Mouse (Mus musculus) adrenal gland, postnatal 25 days (tissue): ENCODE measurements around the gene Zfp978. TPM values are rescaled to one million over a fixed set of nuclear protein-coding genes. Genes with fewer than 3 reads are reported as not detected.
"Not testable (repeated sequence)": the region's sequence is repeated elsewhere in the genome, so short reads cannot be mapped to it uniquely, and the experiment has no call there.

Experiments used
- DNase-seq: peaks from one replicate; pipeline ENCODE4 v3.0.0; 2021; ENCODE audit warnings: mixed read lengths
- total RNA-seq: library from RNA; stranded (reverse); gene quantifications from 2 replicates; pipeline ENCODE4 v1.2.3, GENCODE M21; 2021

Gene Zfp978
- total RNA-seq, 1 experiment from 2014 or later, result not detected

DNA sequence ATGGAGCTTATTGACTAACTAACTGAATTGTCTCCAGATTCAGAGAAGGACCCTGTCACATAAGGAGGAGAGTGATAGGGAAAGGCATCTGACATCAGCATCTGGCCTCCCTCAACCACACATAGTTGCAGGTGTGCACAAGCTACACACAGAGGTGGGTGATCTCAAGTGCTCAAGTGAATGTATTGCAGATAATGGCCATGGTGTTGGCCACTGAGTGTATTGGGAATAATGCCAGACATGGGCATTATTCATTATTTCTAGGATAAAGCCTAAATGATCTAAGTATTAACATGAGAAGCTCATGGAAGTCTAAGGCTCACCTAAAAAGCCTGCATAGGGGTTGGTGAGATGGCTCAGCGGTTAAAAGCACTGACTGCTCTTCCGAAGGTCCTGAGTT lies 10.6 kb upstream of the Zfp978 start:
- not testable (repeated sequence) for DNase-seq

DNA sequence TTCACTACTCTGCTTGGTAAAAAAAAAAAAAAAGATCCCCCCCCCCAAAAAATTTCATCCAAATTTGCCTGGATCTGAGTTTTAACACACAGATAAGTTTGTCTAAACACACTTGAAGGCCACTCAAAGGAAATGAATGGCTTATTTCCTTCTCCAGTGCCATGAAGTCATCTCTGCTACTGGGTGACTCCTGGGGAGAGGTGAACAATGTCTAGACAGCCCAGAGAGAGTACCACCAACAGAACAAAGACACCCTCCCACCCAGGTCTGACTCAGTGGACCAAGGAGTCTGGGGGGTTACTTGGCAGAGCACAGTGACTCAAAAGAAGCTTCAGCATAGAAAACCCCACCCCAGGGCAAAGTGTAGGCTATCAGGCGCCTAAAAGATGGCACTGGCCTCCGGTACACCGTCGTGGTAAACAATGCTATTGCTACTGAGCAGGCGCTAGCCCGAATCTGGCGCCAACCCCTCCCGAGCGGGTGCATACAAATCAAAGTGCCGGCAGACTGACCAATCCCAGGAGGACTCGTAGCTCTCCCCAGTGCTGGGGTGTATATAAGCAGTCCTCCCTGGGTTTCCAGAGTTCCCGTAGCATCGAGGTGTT lies 9.6 kb upstream of the Zfp978 start:
- DNase-seq, result not testable (repeated sequence)

DNA sequence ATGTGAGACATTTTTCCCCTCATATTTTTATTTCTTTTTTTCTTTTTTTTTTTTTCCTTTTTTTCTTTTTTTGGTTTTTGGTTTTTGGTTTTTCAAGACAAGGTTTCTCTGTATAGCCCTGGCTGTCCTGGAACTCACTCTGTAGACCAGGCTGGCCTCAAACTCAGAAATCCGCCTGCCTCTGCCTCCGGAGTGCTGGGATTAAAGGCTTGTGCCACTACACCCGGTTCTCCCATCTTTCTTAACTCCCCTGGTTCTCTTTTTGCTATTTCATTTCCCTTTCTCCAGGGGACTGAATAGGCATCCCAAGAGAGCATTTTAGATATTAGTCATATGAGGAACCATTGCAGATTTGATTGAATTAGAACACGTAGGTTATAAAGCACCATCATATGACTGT lies 7.5 kb upstream of the Zfp978 start:
- not testable (repeated sequence) for DNase-seq

DNA sequence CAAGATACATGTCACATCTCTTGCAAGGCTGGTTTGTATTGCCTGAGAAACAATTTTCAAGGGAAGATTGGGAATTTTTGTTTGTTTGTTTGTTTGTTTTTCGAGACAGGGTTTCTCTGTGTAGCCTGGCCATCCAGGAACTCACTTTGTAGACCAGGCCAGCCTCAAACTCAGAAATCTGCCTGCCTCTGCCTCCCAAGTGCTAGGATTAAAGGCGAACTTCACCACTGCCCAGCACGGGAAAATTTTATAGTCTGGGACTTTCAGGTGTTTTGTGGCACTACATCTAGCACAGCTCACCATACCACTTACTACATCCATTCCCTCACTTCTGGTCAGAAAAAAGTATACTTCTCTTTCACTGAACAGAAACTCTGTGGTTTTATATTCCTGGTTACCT lies 5.1 kb upstream of the Zfp978 start:
- not testable (repeated sequence) for DNase-seq

DNA sequence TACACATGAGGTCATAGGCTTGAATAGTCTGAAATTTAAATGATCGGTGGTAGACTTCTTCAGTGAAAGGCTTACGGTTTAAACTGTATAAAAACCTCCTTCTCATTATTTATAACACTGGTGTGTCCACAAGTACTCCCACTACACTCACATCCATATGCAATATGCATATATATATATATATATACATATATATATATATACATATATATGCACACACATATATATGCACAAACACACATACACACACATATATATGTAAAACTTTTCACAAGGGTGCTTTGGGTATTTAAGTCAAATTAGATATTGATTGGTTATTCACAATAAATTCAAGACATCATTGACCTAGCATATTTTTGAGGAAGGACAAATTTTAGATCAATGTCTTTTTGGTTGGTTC lies 3.9 kb upstream of the Zfp978 start:
- DNase-seq, result not testable (repeated sequence)

DNA sequence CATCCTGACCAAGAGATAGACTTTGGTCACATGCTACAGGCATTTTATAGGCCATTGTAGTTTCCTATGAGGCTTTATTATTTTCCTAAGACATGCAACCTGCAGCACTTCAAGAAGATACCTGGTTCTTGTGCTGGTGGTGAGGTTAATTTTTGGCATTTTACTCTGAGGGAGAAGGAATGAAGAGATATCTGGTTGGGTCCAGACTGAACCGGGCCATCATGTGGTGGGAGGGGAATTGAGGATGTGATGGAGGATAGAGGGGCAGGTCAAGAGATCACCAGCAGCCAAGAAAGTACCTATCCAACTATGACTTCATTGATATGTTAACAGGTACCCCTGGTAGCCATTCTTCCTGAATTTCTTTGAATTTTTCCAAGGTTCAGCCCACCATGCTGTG lies 769 bp downstream of the Zfp978 start:
- DNase-seq, result not testable (repeated sequence)

DNA sequence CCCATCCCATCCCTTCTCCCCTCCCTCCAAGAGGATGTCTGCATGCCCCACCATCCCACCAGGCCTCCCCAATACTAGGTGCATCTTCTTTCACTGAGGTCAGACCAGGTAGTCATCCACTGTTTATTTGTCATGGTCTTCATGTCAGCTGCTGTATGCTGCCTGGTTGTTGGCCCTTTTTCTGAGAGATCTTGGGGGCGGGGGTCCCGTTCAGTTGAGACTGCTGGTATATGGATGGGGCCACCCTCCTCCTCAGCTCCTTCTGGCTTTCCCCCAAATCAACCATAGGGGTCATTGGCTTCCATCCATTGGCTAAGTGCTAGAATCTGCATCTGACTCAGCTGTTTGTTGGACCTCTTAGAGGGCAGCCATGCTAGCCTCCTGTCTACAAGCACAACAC lies 8.5 kb downstream of the Zfp978 start:
- not testable (repeated sequence) for DNase-seq

DNA sequence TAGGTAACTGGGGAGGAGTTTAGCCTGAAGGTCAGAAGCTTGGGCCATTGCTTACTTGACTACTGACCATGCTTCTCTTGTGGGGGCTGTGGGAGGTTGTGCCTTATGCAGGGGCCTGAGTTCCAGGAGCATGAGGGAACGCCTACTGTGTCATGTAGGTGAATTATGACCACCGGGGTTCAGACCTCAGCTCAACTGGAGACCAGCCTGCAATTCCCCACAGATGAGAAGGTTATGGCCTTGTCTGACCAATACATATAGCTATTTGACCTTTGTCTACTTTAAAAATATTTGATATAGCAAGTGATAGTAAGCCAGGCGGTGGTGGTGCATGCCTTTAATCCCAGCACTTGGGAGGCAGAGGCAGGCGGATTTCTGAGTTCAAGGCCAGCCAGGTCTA lies 22.1 kb downstream of the Zfp978 start:
- DNase-seq, result not testable (repeated sequence)

DNA sequence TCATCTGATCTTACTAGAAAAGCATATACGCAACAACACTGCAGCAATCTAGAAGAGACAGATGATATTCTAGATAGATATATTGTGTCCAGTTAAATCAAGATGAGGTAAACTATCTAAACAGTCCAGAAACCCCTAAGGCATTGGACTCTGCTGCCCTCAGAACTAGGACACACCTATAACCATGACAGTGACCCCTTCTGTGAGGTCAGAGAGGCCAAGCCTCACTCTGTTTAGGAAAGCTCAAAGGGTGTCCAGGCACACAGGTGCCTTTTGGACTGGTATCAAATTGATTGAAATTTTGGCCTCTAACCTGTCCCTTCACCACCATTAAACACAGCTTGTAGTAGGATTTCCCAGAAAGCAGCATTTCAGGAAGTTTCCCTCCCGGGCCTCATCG lies 36.1 kb downstream of the Zfp978 start:
- not testable (repeated sequence) for DNase-seq

DNA sequence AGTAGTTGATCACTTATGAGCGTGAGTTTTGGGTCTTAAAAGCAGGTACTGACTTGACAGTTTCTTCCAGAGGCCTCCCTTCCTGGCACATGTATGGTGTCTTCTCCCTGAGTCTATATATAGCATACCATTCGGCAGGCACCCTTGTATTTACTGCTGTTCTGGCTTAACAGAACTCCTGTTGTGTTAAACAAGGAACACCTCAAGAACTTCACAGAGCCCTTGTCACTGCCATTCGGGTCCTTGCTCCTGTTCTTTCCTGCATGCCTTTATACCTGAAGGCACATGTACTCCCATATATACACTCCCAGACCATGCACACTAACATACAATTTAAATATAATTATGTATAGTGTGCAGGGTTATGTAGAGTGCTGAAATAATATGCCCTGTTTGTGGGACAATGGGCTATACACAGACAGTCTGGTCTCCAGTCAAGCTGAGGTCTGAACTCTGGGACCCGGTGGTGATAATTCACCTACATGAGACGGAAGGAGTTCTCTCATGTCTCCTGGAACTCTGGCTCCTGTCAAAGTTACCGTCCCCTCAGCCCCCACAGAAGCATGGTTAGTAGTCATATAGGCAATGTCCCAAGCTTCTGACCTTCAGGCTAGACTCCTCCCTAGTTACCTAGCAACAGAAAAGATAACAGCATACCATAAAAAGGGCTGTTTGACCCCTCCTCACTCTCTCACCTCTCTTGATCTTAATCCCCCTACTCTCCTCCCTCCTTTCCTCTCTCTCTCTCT lies 37.0 kb downstream of the Zfp978 start:
- DNase-seq, result not testable (repeated sequence)

DNA sequence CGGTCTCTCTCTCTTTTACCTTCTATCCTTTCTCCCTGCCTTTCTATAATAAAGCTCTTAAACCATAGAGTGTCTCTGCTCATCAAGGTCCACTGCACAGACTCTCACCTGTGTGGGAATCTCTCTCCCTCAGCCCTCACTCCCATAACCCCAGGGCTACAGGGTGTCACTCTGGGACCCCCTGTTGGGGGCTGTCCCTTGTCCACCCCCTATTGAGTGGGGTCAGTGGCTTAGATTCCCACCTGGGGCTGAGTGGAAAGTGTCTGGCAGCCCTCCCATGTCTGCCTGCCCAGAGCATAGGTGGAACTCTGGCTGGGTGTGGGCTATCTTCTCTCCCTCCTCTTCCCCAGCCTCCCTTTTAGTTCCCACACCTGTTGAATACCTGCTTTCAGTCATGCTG lies 37.6 kb downstream of the Zfp978 start:
- DNase-seq, result not testable (repeated sequence)

DNA sequence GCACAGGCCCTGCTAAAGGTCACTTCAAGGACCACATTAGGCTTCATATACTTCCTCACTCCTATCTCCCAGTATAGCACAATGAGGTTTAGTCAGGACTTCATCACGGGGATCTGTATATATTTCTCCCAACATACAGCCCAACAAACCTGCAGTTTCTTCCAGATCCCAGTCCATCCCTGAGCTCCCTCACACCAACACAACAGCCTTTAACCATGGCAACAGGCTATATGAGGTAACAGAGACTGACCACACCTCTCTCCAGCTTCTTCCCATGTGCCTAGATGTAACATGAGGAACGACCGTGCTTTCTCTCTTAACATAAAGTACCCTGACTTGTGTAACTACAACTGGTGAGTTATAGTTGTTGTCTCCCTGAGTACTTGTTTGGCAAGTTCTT lies 38.4 kb downstream of the Zfp978 start:
- not testable (repeated sequence) for DNase-seq

DNA sequence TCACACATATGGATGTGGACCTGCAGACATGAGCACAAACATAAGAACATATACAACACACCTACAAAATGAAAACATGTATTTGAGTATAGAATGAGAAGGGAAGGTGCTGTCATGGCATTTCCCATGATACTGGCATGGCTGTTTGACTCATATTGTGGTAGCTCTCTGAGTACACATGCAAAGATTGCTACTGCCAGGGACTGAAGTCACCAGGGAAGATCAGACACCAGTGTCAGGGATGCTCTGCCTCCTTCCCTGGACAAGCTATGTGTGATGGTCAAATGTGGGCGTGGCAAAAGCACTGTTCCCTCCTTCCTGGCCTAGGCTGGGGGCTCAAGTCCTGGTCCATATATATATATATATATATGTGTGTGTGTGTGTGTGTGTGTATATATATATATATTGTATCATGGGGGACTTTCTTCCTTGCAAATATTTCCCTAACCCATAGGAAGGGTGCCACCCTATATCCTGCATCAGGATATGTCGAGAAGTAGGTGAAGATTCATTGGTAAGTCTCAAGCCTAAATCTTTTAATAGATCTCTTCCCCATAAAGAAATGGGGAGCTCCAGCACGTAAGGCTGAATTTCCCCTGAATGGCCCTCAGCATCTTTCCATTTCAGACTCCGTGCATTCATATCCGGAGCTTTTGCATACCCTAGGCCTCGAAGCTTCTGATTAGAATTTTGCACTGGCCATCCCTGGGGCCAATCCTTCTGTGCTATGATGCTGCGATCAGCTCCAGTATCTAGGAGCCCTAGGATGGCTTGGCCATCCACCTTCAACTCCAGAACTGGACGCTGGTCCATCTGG lies 39.1 kb downstream of the Zfp978 start:
- DNase-seq, result not testable (repeated sequence)

DNA sequence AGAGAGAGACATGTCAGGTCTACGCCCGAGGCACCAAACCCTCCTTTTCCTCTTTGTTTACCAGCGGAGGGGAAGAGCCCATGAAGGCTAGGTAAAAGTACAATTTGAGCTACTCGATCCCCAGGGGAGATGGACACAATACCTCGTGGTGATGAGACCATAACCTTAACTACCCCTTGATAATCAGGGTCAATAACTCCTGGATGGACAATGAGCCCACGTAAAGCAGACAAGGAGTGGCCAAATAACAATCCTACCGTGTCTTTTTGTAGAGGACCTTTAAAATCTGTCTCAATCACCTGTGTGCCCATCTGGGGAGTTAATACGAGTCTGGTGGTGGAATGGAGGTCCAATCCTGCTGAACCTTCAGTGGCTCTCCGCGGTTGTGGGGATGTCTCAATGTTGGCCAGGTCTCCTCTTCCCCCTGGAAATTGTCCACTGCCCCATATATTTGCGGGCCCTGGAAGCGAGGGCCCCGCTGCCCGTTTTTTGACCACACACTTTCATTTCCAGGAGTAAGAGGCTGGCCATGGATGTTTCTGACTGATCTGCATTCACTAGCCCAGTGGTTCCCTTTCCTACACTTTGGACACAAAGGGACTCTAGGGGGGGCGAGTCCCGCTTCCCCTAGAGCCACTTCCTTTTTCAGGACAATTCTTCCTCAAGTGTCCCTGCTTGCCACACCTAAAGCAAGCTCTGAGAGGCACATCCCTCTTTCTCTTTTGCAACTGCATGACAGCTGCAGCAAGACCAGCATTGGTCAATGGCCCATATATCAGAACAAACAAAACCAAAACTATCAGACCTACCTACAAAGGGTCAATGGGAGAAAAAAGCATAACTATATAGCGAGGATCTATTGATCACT lies 40.0 kb downstream of the Zfp978 start:
- not testable (repeated sequence) for DNase-seq

DNA sequence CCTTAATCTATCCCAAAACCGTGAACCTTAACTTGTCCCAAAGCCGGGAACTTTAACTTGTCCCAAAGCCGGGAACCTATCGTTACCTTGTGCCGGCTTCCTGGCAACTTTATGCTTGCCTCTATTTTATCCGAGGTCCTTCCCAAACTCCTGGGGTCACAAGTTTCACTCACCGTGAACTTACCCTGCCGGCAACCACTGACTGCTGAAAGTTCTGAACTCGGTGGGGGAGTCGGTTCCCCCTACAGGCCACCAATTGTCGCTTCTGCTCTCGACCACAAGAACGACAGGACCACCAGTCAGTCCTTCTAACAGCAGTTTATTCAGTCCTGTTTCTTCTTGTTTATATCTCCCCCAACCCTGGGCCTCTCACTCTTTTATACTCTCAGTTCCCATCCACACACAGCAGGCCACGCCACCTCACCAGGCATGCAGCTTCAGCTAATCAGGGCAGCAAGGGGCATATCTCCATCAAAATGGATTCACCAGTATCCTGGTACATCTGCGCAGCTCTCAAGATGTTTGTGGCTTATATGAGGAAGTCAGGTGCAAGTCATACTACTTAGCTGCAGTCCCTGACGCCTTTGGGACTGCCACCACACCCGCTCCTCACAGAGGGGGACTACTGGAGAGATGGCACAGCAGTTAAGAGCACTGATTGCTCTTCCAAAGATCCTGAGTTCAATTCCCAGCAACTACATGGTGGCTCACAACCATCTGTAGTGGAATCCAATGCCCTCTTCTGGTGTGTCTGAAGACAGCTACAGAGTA lies 40.8 kb downstream of the Zfp978 start:
- DNase-seq, result not testable (repeated sequence)

DNA sequence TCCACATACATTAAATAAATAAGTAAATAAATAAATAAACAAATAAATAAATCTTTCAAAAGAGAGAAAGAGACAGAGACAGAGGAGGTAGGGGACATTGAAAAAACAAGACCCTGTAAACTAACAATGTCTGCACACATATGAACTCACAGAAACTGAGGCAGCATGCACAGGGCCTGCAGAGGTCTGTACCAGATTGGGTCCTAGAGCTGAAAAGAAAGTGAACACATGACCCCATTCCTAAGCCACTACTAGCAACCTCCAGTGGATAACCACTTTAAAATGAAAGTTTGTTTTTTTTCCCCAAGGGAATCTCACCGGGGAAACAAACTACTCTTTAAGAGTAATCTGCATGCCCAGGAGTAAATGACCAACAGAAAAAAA lies 41.4 kb downstream of the Zfp978 start:
- DNase-seq, result not testable (repeated sequence)

DNA sequence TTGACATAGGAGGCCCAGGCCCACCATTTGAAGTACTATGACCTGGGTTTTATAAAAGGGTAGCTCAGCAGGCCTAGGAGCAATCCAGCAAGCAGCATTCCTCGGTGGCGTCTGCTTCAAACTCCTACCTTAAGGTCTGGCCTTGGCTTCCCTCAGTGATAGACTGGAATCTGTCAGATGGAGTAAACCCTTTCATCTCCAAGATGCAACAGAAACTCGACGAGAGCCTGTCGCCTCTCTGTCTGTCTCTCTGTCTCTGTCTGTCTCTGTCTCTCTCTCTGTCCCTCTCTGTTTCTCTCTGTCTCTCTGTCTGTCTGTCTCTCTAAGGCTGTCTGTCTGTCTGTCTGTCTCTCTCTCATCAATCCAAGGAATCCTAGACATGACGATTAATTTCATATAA lies 42.4 kb downstream of the Zfp978 start:
- not testable (repeated sequence) for DNase-seq

DNA sequence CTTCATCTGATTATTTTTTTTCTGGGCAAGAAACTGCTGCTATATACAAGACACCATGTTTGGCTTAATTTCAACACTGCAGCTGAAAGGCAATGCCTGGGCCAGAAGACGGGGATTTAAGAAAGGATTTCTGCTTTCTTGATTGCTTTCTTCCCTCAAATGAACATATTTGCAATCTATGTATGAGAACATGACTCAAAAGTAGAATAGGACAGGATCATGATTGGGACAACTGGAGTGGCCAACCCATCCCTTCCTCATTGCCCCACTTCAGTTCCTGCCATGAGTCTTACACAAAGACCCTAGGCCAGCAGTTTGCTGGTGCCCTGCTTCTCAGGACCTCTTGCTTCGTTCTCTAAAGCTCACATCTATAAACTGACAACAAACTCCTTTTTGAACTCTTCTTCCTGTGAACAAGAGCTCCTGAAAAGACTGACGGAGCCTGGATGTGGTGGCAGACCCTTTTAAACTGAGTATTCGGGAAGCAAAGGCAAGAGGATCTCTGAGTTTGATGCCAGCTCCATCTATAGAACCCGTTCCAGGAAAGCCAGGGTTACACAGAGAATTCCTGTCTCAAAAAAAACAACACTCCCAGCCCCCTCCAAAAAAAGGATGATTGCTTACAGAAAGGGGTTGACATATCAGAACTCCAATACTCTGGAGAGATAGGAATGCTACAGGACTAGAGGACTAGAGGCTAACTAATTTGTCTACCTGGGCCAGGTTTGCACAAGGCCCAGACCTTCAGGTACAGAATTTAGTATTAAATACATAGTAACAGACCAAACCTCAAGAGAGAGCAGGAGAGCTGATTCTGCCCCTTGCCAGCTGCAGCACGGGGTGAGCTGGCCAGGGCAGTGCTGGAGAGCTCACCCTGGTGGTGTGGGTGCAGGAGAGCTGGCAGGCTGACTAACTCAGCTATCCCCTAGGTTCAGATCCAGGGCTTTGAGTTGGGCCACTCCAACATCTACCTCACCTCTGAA lies 43.1 kb downstream of the Zfp978 start:
- DNase-seq, result not testable (repeated sequence)

DNA sequence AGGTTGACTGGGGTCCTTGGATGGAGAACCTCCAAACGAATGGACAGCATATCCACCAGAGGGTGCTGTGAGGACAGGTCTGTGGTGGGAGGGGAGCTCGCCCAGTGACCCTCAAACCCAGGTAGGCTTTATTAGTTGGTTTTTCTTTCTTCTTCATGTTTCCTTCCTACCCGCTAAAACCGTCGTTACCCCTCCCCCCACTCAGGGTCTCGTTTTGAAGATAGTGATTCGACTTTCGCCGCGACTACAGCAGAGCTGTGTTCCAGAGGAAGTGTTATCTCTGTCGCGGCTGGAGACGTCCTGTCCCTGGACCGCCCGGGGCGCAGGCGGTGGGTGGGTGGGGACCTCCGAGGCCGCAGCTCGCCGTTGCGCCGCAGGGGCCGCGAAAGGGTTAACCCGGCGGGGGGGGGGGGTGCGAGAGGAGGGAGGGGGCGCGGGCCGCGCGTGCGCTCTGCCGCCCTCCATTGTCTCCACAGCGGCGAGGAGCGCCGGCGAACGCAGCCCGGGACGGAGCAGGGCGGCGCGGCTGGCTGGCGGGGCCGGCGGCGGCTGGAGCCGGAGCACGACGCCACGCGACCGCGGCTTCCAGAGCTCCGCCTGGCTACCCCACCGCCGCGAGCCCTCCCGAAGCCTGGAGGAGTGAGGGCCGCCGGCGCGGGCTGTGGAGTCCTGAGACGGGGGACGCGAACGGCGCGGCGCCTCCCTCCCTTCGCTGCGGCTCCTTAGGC lies 45.8 kb downstream of the Zfp978 start:
- no peak for DNase-seq
